Comparison of ENCODE assay signal across 8 mouse cellular contexts in genomic region chr2:48186609-48187008, GRCm38 (mm10).
DNase-seq lines count a peak whose midpoint lies in the region; ATAC-seq lines count a peak whose summit lies in the region.

No protein-coding gene starts in this region.

- no peak overlapping the region for H3K9ac ChIP-seq in intestine, embryonic 16.5 days (ENCODE audit: low read depth, low read length)

- H3K27me3 ChIP-seq in intestine, embryonic 16.5 days (replicated peaks; ENCODE audit: control insufficient read depth, insufficient read depth, low read length): no peaks in the 10 kb centered on the region

- no peak overlapping the region for H3K4me3 ChIP-seq in intestine, embryonic 16.5 days (ENCODE audit: low read length)

- H3K4me2 ChIP-seq in intestine, embryonic 16.5 days (ENCODE audit: low read depth, low read length): no peak overlapping the region

- no peaks in the 10 kb centered on the region for H3K36me3 ChIP-seq in intestine, embryonic 16.5 days (ENCODE audit: control insufficient read depth, insufficient read depth, low read length)

- ATAC-seq in intestine, embryonic 16.5 days: no peak

- no peak overlapping the region for H3K27ac ChIP-seq in intestine, embryonic 16.5 days (ENCODE audit: low read length)

- no peaks in the 10 kb centered on the region for H3K9me3 ChIP-seq in intestine, embryonic 16.5 days (ENCODE audit: control insufficient read depth, low read length)

- 54% methylated on average over 2 of the region's 2 CpGs for WGBS in intestine, embryonic 16.5 days

- DNase-seq in heart, postnatal 4 days: peak; percentile 7
- no peak for DNase-seq in heart, adult 8-10 months (ENCODE audit: low spot score)
- DNase-seq in adrenal gland, postnatal 36 days: peak; percentile 2 to 26
- peak; percentile 20 to 50 for DNase-seq in frontal cortex, postnatal 10 days (ENCODE audit: low spot score in 2 of 2)
- DNase-seq in left cerebral cortex, adult 11 months (ENCODE audit: low spot score): peak; percentile 37
- DNase-seq in right cerebral cortex, postnatal 25 days: peak; percentile 67
- DNase-seq in c-Kit-positive CD71-positive TER-119-positive erythroid progenitor cells, embryonic 14.5 days (ENCODE audit: low spot score): no peak

- H3K4me1 ChIP-seq in intestine, embryonic 16.5 days (ENCODE audit: control insufficient read depth, insufficient read depth, low read length): no peaks in the 10 kb centered on the region

Comparison
In these comparisons a context has a peak if more than half of its experiments do, and no peak if none do; other contexts are left out.
1. DNase-seq: peak in heart, postnatal 4 days (single experiment), adrenal gland, postnatal 36 days (2 of 2), frontal cortex, postnatal 10 days (2 of 2), left cerebral cortex, adult 11 months (single experiment) and right cerebral cortex, postnatal 25 days (single experiment); none in heart, adult 8-10 months (single experiment) and c-Kit-positive CD71-positive TER-119-positive erythroid progenitor cells, embryonic 14.5 days (single experiment).